Mouse (Mus musculus): Measurements from ENCODE around the gene Gm8906. TPM values are rescaled to one million over a fixed set of nuclear protein-coding genes. Genes with fewer than 3 reads are reported as not detected.
"Not testable (repeated sequence)": the region's sequence is repeated elsewhere in the genome, so short reads cannot be mapped to it uniquely, and the experiment has no call there.

Gm8906 gene
- not detected in 2 replicates for polyA plus RNA-seq (2012; rRNA removed)

- DNase-seq (ENCODE audit: low read depth): not testable (repeated sequence)
Observed at GRCm38 (mm10) chr5:11502385-11502784, at the start of gene Gm8906. TSS of gene Gm8906 (plus strand) at chr5:11502685.

Other genes starting within 250 kb of the Gm8906 start
- gene Gm8890, start 246.7 kb upstream of the Gm8906 start, polyA plus RNA-seq (2012; rRNA removed): not detected in 2 replicates
- not detected in 2 replicates for gene Speer1, start 161.2 kb upstream of the Gm8906 start, polyA plus RNA-seq (2012; rRNA removed)
- not detected in 2 replicates for gene Gm8897, start 86.3 kb upstream of the Gm8906 start, polyA plus RNA-seq (2012; rRNA removed)
- not detected in 2 replicates for gene Gm6460, start 92.2 kb downstream of the Gm8906 start, polyA plus RNA-seq (2012; rRNA removed)
- gene Gm8922, start 179.3 kb downstream of the Gm8906 start, polyA plus RNA-seq (2012; rRNA removed): not detected in 2 replicates